Mouse (Mus musculus) limb, embryonic 14.5 days (tissue): ENCODE data around the gene Egfem1. TPM values are rescaled to one million over a fixed set of nuclear protein-coding genes. Genes with fewer than 3 reads are reported as not detected.

Experiments used
- ATAC-seq: fragments of 200-750 bp; cut with Nextera tagmentation; 2 replicates; pipeline ENCODE4 v1.8.0; 2017; ENCODE audit warnings: low read depth, moderate number of reproducible peaks, moderate TSS enrichment; ENCODE audit not compliant: low FRiP score
- DNase-seq: peaks from one replicate; pipeline ENCODE4 v3.0.0-alpha.2; 2015; ENCODE audit warnings: low spot score
- H3K27ac ChIP-seq: fragments of 300-500 bp; sonication (generic); replicated peaks from 2 replicates; pipeline ENCODE4 v1.5.1; 2014; ENCODE audit warnings: low read depth, mild to moderate bottlenecking, low read length, moderate library complexity, mixed read lengths
- H3K27me3 ChIP-seq: fragments of 300-500 bp; sonication (generic); 2 replicates; pipeline ENCODE4 v1.6.1; 2014; ENCODE audit warnings: low read length, mixed read lengths; ENCODE audit not compliant: control insufficient read depth, insufficient read depth
- H3K36me3 ChIP-seq: fragments of 300-500 bp; sonication (generic); 2 replicates; pipeline ENCODE4 v1.6.1; 2014; ENCODE audit warnings: mild to moderate bottlenecking, low read length, moderate library complexity, mixed read lengths; ENCODE audit not compliant: control insufficient read depth, insufficient read depth
- H3K4me1 ChIP-seq: fragments of 300-500 bp; sonication (generic); 2 replicates; pipeline ENCODE4 v1.6.1; 2014; ENCODE audit warnings: antibody characterized with exemption, low read length, mixed read lengths; ENCODE audit not compliant: control insufficient read depth, insufficient read depth
- H3K4me2 ChIP-seq: fragments of 300-500 bp; sonication (generic); replicated peaks from 2 replicates; pipeline ENCODE4 v1.6.1; 2014; ENCODE audit warnings: low read depth, mild to moderate bottlenecking, low read length, moderate library complexity; ENCODE audit not compliant: severe bottlenecking
- H3K4me3 ChIP-seq: fragments of 300-500 bp; sonication (generic); replicated peaks from 2 replicates; pipeline ENCODE4 v1.5.1; 2014; ENCODE audit warnings: low read length
- H3K9ac ChIP-seq: fragments of 300-500 bp; sonication (generic); 2 replicates; pipeline ENCODE4 v1.6.1; 2014; ENCODE audit warnings: mild to moderate bottlenecking, low read depth, low read length, moderate library complexity; ENCODE audit not compliant: severe bottlenecking
- H3K9me3 ChIP-seq: fragments of 300-500 bp; sonication (generic); 2 replicates; pipeline ENCODE4 v1.6.1; 2016; ENCODE audit warnings: low read length; ENCODE audit not compliant: control insufficient read depth
- POLR2A ChIP-seq: fragments of 200-500 bp; IDR thresholded peaks from 2 replicates; pipeline ENCODE4 v1.8.0; 2012; ENCODE audit warnings: inconsistent platforms, mild to moderate bottlenecking, moderate library complexity, borderline replicate concordance; ENCODE audit not compliant: insufficient read depth, insufficient read length; ENCODE audit errors: extremely low read depth
- WGBS: fragments of 180-500 bp; shearing (Covaris S2); extraction: QIAGEN DNeasy Blood & Tissue Kit; methylation state at CpG from one replicate; pipeline ENCODE4 v1.1.7; 2014; 5-methylcytosine and 5-hydroxymethylcytosine counted together
- polyA plus RNA-seq, 2 experiments: library from polyadenylated mRNA; depleted of rRNA in 1 of 2; stranded (reverse) in 1 of 2; unstranded in 1 of 2; fragments of >200 nt; fragmentation: Nextera tagmentation in 1 of 2; extraction: Ambion mirVana in 1 of 2; gene quantifications; 2 replicates each; pipeline versions ENCODE4 v1.2.1 to v1.2.3; 2012 to 2014

Egfem1 gene
- polyA plus RNA-seq, 2 experiments = 4.5 to 8.5 TPM

GRCm38 (mm10) chr3:29235477-29235876 lies 153.7 kb downstream of the Egfem1 start:
- DNase-seq = peak; percentile 34
- no peak for TF ChIP-seq POLR2A
- H3K4me2 ChIP-seq = no peak overlapping the region
- no peak overlapping the region for H3K9ac ChIP-seq
- H3K27ac ChIP-seq = no peak overlapping the region
- H3K4me1 ChIP-seq = no peaks in the 10 kb centered on the region
- H3K27me3 ChIP-seq = no peaks in the 10 kb centered on the region
- H3K4me3 ChIP-seq = no peak overlapping the region
- WGBS = 29% methylated on average over 4 of the region's 4 CpGs
- H3K9me3 ChIP-seq = no peaks in the 10 kb centered on the region
- H3K36me3 ChIP-seq = no peaks in the 10 kb centered on the region
- ATAC-seq = no peak; the same call in 1 of the 2 replicates

GRCm38 (mm10) chr3:29236517-29236916 lies 154.7 kb downstream of the Egfem1 start:
- no peak overlapping the region for H3K27ac ChIP-seq
- no peaks in the 10 kb centered on the region for H3K36me3 ChIP-seq
- ATAC-seq (no peak), DNase-seq (no peak)
- TF ChIP-seq POLR2A = no peak
- H3K4me3 ChIP-seq = no peak overlapping the region
- WGBS = 81% methylated on average over 5 of the region's 5 CpGs
- H3K4me2 ChIP-seq = no peak overlapping the region
- H3K27me3 ChIP-seq = no peaks in the 10 kb centered on the region
- no peak overlapping the region for H3K9ac ChIP-seq
- H3K9me3 ChIP-seq = no peaks in the 10 kb centered on the region
- no peaks in the 10 kb centered on the region for H3K4me1 ChIP-seq

DNA sequence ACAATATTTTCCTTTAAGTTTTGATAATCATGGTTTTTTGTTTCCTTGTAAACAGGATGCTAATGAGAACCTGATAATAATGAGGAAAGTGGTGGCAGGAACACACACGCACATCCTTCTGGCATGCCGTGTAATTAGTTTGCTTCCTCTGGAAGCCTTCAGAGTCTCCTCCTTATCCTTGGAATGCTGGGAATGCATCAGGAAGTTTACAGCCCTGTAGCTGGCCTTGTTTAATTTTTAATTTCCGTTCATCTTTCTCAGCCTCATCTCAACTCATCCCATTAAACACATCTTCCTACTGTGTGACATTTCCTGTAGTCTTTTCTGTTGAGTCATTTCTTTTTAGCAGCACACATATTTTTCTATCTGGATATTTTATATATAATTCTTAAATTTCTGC lies 161.8 kb downstream of the Egfem1 start:
- Histone ChIP-seq H3K4me2 (no peak overlapping the region), H3K27ac (no peak overlapping the region), H3K36me3 (no peaks in the 10 kb centered on the region), H3K9me3 (no peaks in the 10 kb centered on the region), H3K4me1 (no peaks in the 10 kb centered on the region), H3K9ac (no peak overlapping the region), H3K4me3 (no peak overlapping the region), H3K27me3 (no peaks in the 10 kb centered on the region)
- ATAC-seq = no peak
- TF ChIP-seq POLR2A = no peak
- 9% methylated on average over 3 of the region's 3 CpGs for WGBS
- no peak for DNase-seq

DNA sequence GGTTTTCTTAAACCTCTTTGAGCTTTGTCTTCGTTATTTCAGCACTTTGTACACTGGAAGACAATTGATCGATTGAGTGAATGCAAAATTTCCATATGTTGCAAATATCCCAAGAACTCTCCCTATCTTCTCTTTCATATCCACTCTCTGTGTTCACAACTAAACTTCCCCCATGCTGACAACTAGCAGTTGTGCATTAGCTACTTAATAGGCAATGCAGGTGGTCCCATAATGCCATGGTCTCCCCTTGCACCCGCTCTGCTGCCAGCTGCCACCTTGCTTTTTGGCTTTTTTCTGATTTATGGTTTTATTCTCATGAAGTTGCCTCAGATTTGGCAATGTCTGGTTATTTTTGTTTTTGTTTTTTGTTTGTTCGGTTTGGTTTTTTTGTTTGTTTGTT lies 209.8 kb downstream of the Egfem1 start:
- H3K4me1 ChIP-seq = no peaks in the 10 kb centered on the region
- H3K27me3 ChIP-seq = no peaks in the 10 kb centered on the region
- ATAC-seq (no peak), DNase-seq (no peak)
- H3K36me3 ChIP-seq = no peaks in the 10 kb centered on the region
- no peak for TF ChIP-seq POLR2A
- H3K27ac ChIP-seq = no peak overlapping the region
- no peaks in the 10 kb centered on the region for H3K9me3 ChIP-seq
- no peak overlapping the region for H3K4me3 ChIP-seq
- no peak overlapping the region for H3K4me2 ChIP-seq
- no peak overlapping the region for H3K9ac ChIP-seq
- WGBS = 91% methylated on average over 4 of the region's 4 CpGs

DNA sequence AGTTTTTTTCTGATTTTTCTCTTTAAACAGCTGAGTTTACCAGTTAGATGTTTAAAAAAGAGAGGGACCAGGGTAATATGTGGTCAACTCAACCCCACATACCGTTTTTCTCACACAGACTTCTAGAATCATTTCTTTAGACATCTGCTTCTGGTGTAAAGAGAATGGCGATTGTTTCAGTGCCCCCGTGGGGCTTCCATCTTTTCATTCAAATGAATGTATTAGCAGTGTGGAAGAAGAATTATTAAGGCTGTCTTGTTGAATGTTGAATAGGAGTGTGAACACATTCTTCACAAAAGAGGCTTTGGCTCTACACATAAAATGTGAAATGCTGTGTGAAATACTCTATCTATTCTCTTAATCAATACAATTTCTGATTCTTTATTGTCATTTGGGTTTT lies 210.4 kb downstream of the Egfem1 start:
- DNase-seq = no peak

DNA sequence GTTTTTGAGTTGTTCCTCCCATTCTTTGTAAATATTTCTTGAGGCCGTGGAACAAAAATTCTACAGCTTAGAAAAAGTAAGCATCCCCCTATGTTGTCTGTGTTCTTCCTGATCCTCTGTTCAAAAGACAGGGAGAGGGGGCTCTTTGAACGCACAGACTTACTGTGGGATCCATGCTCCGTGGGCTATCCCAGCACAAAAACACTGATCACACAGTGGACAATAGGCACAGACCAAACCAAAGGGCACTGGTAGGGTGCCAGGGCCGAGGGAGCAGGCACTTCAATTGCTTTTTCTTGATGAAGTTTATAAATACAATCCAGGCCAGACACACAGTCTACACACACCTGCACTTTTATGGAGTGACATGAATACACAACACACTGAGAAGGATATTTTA lies 211.4 kb downstream of the Egfem1 start:
- ATAC-seq (no peak), DNase-seq (no peak)
- no peak overlapping the region for H3K9ac ChIP-seq
- WGBS = 60% methylated on average over 4 of the region's 4 CpGs
- no peak overlapping the region for H3K27ac ChIP-seq
- H3K27me3 ChIP-seq = no peaks in the 10 kb centered on the region
- H3K4me2 ChIP-seq = no peak overlapping the region
- TF ChIP-seq POLR2A = no peak
- no peak overlapping the region for H3K4me3 ChIP-seq
- H3K4me1 ChIP-seq = no peaks in the 10 kb centered on the region
- H3K36me3 ChIP-seq = no peaks in the 10 kb centered on the region
- no peaks in the 10 kb centered on the region for H3K9me3 ChIP-seq

More for the DNA sequence above, 210.4 kb downstream of the Egfem1 start:
- H3K9me3 ChIP-seq = no peaks in the 10 kb centered on the region
- WGBS = 69% methylated on average over 3 of the region's 3 CpGs
- TF ChIP-seq POLR2A = no peak
- H3K27ac ChIP-seq = no peak overlapping the region
- no peak overlapping the region for H3K4me3 ChIP-seq
- no peaks in the 10 kb centered on the region for H3K36me3 ChIP-seq
- no peak overlapping the region for H3K9ac ChIP-seq
- no peaks in the 10 kb centered on the region for H3K4me1 ChIP-seq
- no peak overlapping the region for H3K4me2 ChIP-seq
- no peak for ATAC-seq
- H3K27me3 ChIP-seq = no peaks in the 10 kb centered on the region
